Mouse (Mus musculus) lung, embryonic 14.5 days (tissue): ENCODE data around the gene Ctps. TPM values are rescaled to one million over a fixed set of nuclear protein-coding genes. Genes with fewer than 3 reads are reported as not detected.

Experiments
- ATAC-seq: fragments of 200-750 bp; cut with Nextera tagmentation; 2 replicates; pipeline ENCODE4 v1.8.0; 2017; ENCODE audit warnings: mild to moderate bottlenecking, moderate TSS enrichment, moderate library complexity; ENCODE audit not compliant: insufficient read depth
- DNase-seq: peaks from one replicate; pipeline ENCODE4 v3.0.0-alpha.2; 2015
- H3K27ac ChIP-seq: fragments of 300-500 bp; sonication (generic); 2 replicates; pipeline ENCODE4 v1.5.1; 2014; ENCODE audit warnings: low read depth, mild to moderate bottlenecking, moderate library complexity
- H3K27me3 ChIP-seq: fragments of 300-500 bp; sonication (generic); 2 replicates; pipeline ENCODE4 v1.6.1; 2014; ENCODE audit warnings: low read length, control low read depth; ENCODE audit not compliant: insufficient read depth
- H3K36me3 ChIP-seq: fragments of 300-500 bp; sonication (generic); 2 replicates; pipeline ENCODE4 v1.6.1; 2014; ENCODE audit warnings: control low read depth; ENCODE audit not compliant: insufficient read depth
- H3K4me1 ChIP-seq: fragments of 300-500 bp; sonication (generic); 2 replicates; pipeline ENCODE4 v1.6.1; 2014; ENCODE audit warnings: antibody characterized with exemption, control low read depth; ENCODE audit not compliant: insufficient read depth
- H3K4me2 ChIP-seq: fragments of 300-500 bp; sonication (generic); 2 replicates; pipeline ENCODE4 v1.6.1; 2014; ENCODE audit warnings: mild to moderate bottlenecking
- H3K4me3 ChIP-seq: fragments of 300-500 bp; sonication (generic); 2 replicates; pipeline ENCODE4 v1.5.1; 2014; ENCODE audit warnings: low read depth, low read length
- H3K9ac ChIP-seq: fragments of 300-500 bp; sonication (generic); 2 replicates; pipeline ENCODE4 v1.6.1; 2014
- H3K9me3 ChIP-seq: fragments of 300-500 bp; sonication (generic); 2 replicates; pipeline ENCODE4 v1.6.1; 2016; ENCODE audit warnings: low read depth, low read length, control low read depth
- CTCF ChIP-seq: IDR thresholded peaks from 2 replicates; pipeline ENCODE4 v1.5.1; 2016; ENCODE audit warnings: antibody characterized with exemption, low read depth
- WGBS: fragments of 180-500 bp; shearing (Covaris S2); extraction: QIAGEN DNeasy Blood & Tissue Kit; methylation state at CpG from one replicate; pipeline ENCODE4 v1.1.7; 2014; 5-methylcytosine and 5-hydroxymethylcytosine counted together
- polyA plus RNA-seq: library from polyadenylated mRNA; unstranded; fragments of >200 nt; fragmentation: Nextera tagmentation; extraction: Ambion mirVana; gene quantifications from 2 replicates; pipeline ENCODE4 v1.2.1, GENCODE M21; 2014

Ctps gene
- polyA plus RNA-seq, 1 experiment from 2014 or later = 114 TPM

DNA sequence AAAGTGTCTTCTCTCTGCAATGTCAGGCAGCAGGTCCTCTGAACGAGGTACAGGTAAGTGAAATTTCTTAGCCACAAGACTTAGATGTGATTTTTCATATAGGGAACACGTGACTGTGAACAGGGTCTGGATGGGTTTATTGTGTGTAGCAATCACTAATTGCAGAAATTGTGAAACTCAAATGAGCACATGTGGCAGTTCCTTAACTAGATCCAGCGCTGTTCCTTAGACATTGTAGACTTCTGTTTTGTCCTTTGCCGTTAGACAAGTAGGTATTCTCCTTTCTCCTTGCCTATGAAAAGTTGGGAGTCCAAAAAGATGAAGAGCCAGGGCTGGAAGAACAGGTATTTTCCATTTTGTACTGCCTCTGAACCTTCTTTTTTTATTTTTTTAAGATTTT lies 58.9 kb downstream of the Ctps start:
- H3K27ac ChIP-seq = no peak overlapping the region
- no peak overlapping the region for H3K4me2 ChIP-seq
- no peaks in the 10 kb centered on the region for H3K27me3 ChIP-seq
- ATAC-seq = no peak
- TF ChIP-seq CTCF = no peak
- 95% methylated on average over 4 of the region's 4 CpGs for WGBS
- DNase-seq = no peak
- no peaks in the 10 kb centered on the region for H3K9me3 ChIP-seq
- H3K4me1 ChIP-seq = no peaks in the 10 kb centered on the region
- H3K36me3 ChIP-seq = peaks cover 52% of the 10 kb centered on the region; the same call in 1 of the 2 replicates
- H3K4me3 ChIP-seq = no peak overlapping the region
- no peak overlapping the region for H3K9ac ChIP-seq

DNA sequence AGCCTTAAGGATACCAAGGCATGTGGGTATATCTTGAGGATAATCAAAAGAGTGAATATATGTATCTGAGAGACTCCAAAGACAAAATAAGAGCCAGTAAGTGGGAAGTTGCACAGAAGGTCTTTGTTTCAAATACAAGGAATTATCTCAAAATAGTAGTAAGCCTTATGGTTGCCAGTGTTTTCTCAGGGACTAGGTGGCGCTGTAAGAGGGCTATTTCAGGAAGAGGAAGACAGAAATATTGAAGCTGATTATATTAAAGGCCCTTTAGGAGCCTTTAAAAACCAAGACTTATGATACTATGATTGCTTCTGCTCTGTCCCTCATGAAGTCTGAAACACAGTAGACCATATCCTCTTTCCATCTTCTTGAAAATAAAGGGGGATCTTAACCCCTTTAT lies 63.1 kb downstream of the Ctps start:
- WGBS = 79% methylated on average over 1 of the region's 1 CpGs
- no peak for ATAC-seq
- H3K36me3 ChIP-seq = peaks cover 41% of the 10 kb centered on the region; the same call in 1 of the 2 replicates
- DNase-seq = no peak
- H3K4me2 ChIP-seq = no peak overlapping the region
- no peak overlapping the region for H3K9ac ChIP-seq
- no peaks in the 10 kb centered on the region for H3K4me1 ChIP-seq
- H3K4me3 ChIP-seq = no peak overlapping the region
- no peak for TF ChIP-seq CTCF
- no peaks in the 10 kb centered on the region for H3K9me3 ChIP-seq
- H3K27me3 ChIP-seq = no peaks in the 10 kb centered on the region
- no peak overlapping the region for H3K27ac ChIP-seq

Other genes with a start within 250 kb of the Ctps start
- 43.0 and 48.5 TPM in 2 replicates for gene Scmh1, start 165.0 kb downstream of the Ctps start, polyA plus RNA-seq
- gene Slfnl1, start 38.0 kb downstream of the Ctps start, polyA plus RNA-seq = 0.11 and 0.14 TPM in 2 replicates
- gene Gm8439, start 18.5 kb upstream of the Ctps start, polyA plus RNA-seq = not detected in 2 replicates
- 1.6 and 2.3 TPM in 2 replicates for gene Cited4, start 96.3 kb upstream of the Ctps start, polyA plus RNA-seq
- gene Kcnq4, start 178.3 kb upstream of the Ctps start, polyA plus RNA-seq = 3.7 and 4.5 TPM in 2 replicates